Mouse (Mus musculus): ENCODE data around the gene Tln1. TPM values are rescaled to one million over a fixed set of nuclear protein-coding genes. Genes with fewer than 3 reads are reported as not detected.

Tln1 gene
- polyA plus RNA-seq, 1 experiment from 2014 or later = 41.6 TPM

DNA sequence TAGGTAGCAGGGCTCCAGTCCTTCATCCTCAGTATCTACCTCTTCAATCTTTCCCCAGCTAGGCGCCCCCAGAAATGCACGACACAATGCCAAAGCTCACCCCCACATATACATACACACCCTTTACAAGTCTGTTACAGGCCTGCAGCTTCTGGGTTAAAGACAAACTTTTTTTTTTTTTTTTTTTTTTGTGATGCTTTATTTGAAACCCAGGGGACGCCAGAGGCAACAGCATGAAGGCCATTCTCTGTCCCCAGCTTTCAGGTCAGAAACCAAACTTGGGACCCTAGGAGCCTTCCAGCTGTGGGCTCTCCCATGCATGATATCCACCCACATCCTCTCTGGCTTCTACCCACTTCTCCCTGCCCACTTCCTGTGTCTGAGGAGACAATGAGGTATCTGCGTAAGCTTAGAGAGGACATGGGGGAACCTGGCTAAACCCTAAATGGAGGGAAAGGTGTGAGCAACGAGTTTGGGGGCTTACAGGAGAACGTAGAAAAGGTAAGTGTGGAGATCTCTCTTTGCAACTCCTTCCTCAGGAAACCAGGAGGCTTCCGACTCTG is 80.5 kb downstream of the Tln1 start:
- H3K9ac ChIP-seq (ENCODE audit: low read depth, low read length) = no peak overlapping the region
- peaks cover 3% of the 10 kb centered on the region; the same call in 1 of the 2 replicates for H3K4me1 ChIP-seq (replicated peaks; ENCODE audit: control insufficient read depth, insufficient read depth, low read length)
- ATAC-seq = no peak
- no peak overlapping the region for H3K4me3 ChIP-seq (ENCODE audit: low read depth, low read length)
- H3K4me2 ChIP-seq (replicated peaks; ENCODE audit: low read depth) = no peak overlapping the region
- H3K27me3 ChIP-seq (replicated peaks; ENCODE audit: control insufficient read depth, insufficient read depth, low read length) = no peaks in the 10 kb centered on the region
- no peak overlapping the region for H3K27ac ChIP-seq (ENCODE audit: low read depth, low read length)
- no peaks in the 10 kb centered on the region for H3K9me3 ChIP-seq (ENCODE audit: control insufficient read depth)
- H3K36me3 ChIP-seq (ENCODE audit: control insufficient read depth, insufficient read depth) = no peaks in the 10 kb centered on the region
- TF ChIP-seq CTCF (IDR thresholded peaks at IDR 0.05; ENCODE audit: low read depth) = no peak
- 73% methylated on average over 7 of the region's 7 CpGs for WGBS

Other genes with a start within 250 kb of the Tln1 start
- 11.9 and 12.1 TPM in 2 replicates for gene Rusc2, start 180.7 kb downstream of the Tln1 start, polyA plus RNA-seq (2015; fragmentation: Nextera tagmentation; extraction: Ambion mirVana)
- gene Fam166b, start 133.6 kb downstream of the Tln1 start, polyA plus RNA-seq (2015; fragmentation: Nextera tagmentation; extraction: Ambion mirVana) = 0.16 TPM in 1 of 2 replicates, not detected in the other
- 4.6 and 4.7 TPM in 2 replicates for gene Tesk1, start 120.8 kb downstream of the Tln1 start, polyA plus RNA-seq (2015; fragmentation: Nextera tagmentation; extraction: Ambion mirVana)
- gene Cd72, start 108.1 kb downstream of the Tln1 start, polyA plus RNA-seq (2015; fragmentation: Nextera tagmentation; extraction: Ambion mirVana) = 3.2 and 3.7 TPM in 2 replicates
- gene Sit1, start 79.0 kb downstream of the Tln1 start, polyA plus RNA-seq (2015; fragmentation: Nextera tagmentation; extraction: Ambion mirVana) = not detected in 2 replicates
- gene Ccdc107, start 69.8 kb downstream of the Tln1 start, polyA plus RNA-seq (2015; fragmentation: Nextera tagmentation; extraction: Ambion mirVana) = 79.8 and 83.1 TPM in 2 replicates
- 10.3 and 12.3 TPM in 2 replicates for gene Arhgef39, start 63.0 kb downstream of the Tln1 start, polyA plus RNA-seq (2015; fragmentation: Nextera tagmentation; extraction: Ambion mirVana)
- gene Car9, start 55.7 kb downstream of the Tln1 start, polyA plus RNA-seq (2015; fragmentation: Nextera tagmentation; extraction: Ambion mirVana) = 4.8 and 5.4 TPM in 2 replicates
- gene Tpm2, start 38.9 kb downstream of the Tln1 start, polyA plus RNA-seq (2015; fragmentation: Nextera tagmentation; extraction: Ambion mirVana) = 928 and 1,046 TPM in 2 replicates
- 102 and 114 TPM in 2 replicates for gene Creb3, start 359 bp downstream of the Tln1 start, polyA plus RNA-seq (2015; fragmentation: Nextera tagmentation; extraction: Ambion mirVana)
- 11.3 and 13.0 TPM in 2 replicates for gene Rgp1, start 16.0 kb upstream of the Tln1 start, polyA plus RNA-seq (2015; fragmentation: Nextera tagmentation; extraction: Ambion mirVana)
- gene Gba2, start 16.2 kb upstream of the Tln1 start, polyA plus RNA-seq (2015; fragmentation: Nextera tagmentation; extraction: Ambion mirVana) = 5.2 and 5.3 TPM in 2 replicates
- gene Msmp, start 21.8 kb upstream of the Tln1 start, polyA plus RNA-seq (2015; fragmentation: Nextera tagmentation; extraction: Ambion mirVana) = not detected in 2 replicates
- 3.5 and 4.1 TPM in 2 replicates for gene Npr2, start 69.2 kb upstream of the Tln1 start, polyA plus RNA-seq (2015; fragmentation: Nextera tagmentation; extraction: Ambion mirVana)
- gene Spag8, start 90.9 kb upstream of the Tln1 start, polyA plus RNA-seq (2015; fragmentation: Nextera tagmentation; extraction: Ambion mirVana) = 0.08 and 0.22 TPM in 2 replicates
- gene Hint2, start 93.8 kb upstream of the Tln1 start, polyA plus RNA-seq (2015; fragmentation: Nextera tagmentation; extraction: Ambion mirVana) = 270 and 305 TPM in 2 replicates
- 1.6 and 1.9 TPM in 2 replicates for gene Tmem8b, start 106.3 kb upstream of the Tln1 start, polyA plus RNA-seq (2015; fragmentation: Nextera tagmentation; extraction: Ambion mirVana)
- 6.0 and 6.7 TPM in 2 replicates for gene Fam221b, start 106.5 kb upstream of the Tln1 start, polyA plus RNA-seq (2015; fragmentation: Nextera tagmentation; extraction: Ambion mirVana)
- gene Olfr70, start 138.1 kb upstream of the Tln1 start, polyA plus RNA-seq (2015; fragmentation: Nextera tagmentation; extraction: Ambion mirVana) = not detected in 2 replicates
- gene Olfr71, start 147.6 kb upstream of the Tln1 start, polyA plus RNA-seq (2015; fragmentation: Nextera tagmentation; extraction: Ambion mirVana) = not detected in 2 replicates
- gene Hrct1, start 164.5 kb upstream of the Tln1 start, polyA plus RNA-seq (2015; fragmentation: Nextera tagmentation; extraction: Ambion mirVana) = 1.6 and 2.1 TPM in 2 replicates
- gene Spaar, start 167.3 kb upstream of the Tln1 start, polyA plus RNA-seq (2015; fragmentation: Nextera tagmentation; extraction: Ambion mirVana) = 0.47 and 0.51 TPM in 2 replicates
- not detected in 2 replicates for gene Olfr159, start 208.3 kb upstream of the Tln1 start, polyA plus RNA-seq (2015; fragmentation: Nextera tagmentation; extraction: Ambion mirVana)

Measured in intestine, postnatal 0 days (tissue).